Mouse (Mus musculus): ENCODE results near the gene Camk1.

Gene Camk1

DNA sequence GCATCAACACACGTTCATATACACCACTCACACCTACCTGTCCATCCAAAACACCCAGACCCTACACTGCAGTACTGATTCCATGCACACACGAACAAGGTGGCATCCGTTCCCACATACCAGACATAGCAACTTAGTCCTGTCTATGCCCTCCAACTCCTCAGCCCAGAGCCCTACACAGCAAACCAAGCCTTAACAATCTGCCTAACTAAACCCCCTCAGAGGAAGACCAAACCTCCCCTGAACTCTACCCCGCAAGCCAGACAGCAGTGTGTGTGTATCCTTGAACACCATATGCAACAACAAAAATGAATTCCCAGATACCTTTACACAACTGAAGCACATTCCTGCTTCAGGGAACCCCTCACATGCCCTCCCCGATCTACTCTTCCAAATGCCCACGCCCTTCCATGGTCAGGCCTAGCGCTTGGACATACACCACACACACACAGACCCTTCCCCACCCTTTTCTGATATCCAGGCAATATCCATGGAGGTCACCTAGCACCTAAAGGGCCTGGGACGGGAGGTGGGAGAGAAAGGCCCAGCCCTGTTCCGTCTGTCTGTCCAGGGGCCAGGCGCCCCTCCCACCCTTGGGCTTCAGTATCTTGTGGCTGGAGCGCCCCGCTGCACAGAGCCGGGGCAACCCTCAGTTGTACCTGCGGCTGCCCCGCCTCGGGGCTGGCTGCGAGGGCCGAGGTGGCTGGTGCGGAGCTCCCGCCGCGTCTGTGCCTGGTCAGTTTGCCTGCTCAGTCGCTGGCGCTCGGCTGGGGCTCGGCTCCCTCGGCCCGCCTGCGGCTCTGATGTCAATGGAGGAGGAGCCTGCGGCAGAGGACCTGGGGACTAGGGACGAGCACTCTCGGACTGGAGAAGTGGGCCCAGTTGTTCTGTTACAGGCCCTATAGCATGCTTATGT is at the start of gene Camk1:
Gene Camk1 (minus strand): TSS at position 808 of the 916 bp plus-strand sequence.
- peak; percentile 75 for DNase-seq (ENCODE audit: extremely low spot score, low spot score)

DNA sequence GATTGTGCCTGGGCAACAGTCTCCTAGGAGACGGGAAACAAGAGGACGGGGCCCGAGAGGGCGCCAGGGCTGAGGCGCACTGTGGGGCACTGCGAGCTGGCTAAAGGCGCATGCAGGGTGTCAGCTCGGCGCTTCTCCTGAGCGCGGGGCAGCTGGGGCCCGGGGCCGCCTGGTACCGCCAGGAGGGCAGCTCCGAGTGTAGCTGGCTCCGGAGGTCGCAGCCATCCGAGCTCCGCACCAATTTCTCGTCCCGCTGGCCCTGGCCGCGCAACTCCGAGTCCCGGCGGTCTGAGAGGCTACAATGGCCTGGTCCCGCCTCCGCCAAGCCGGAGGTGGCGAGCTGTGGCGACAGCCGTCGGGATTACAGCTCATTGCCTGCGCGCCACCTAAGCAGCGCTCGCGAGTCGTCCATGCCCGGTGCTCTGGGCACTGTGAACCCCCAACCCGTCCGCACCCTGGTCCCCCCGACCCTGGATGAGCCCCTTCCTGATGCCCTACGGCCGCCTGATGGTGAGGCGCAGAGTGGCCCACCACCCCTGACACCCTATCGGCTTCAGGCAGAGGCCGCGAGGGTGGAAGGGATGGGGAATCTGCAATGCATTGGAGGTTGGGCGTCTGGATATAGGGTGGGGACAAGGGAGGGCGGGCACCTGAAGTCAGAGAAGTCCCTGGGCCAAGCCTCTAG is 48.7 kb upstream of the Camk1 start:
- DNase-seq (ENCODE audit: extremely low spot score, low spot score) = peak; percentile 80

GRCm38 (mm10) chr6:113392015-113392386 is 48.2 kb upstream of the Camk1 start:
- DNase-seq (ENCODE audit: extremely low spot score, low spot score) = no peak

- no peak for DNase-seq (ENCODE audit: extremely low spot score, low spot score)
Measured at GRCm38 (mm10) chr6:113390715-113391114, 46.9 kb upstream of the Camk1 start.

- DNase-seq (ENCODE audit: extremely low spot score, low spot score) = no peak
Measured at GRCm38 (mm10) chr6:113388960-113389359, 45.2 kb upstream of the Camk1 start, which contains the start of gene Ttll3. Gene Ttll3, plus strand, starts transcription at chr6:113389260.

- DNase-seq (ENCODE audit: extremely low spot score, low spot score) = no peak
Measured at GRCm38 (mm10) chr6:113386025-113386424, 42.2 kb upstream of the Camk1 start.

- no peak for DNase-seq (ENCODE audit: extremely low spot score, low spot score)
Measured at GRCm38 (mm10) chr6:113385160-113385714, 41.5 kb upstream of the Camk1 start.

- DNase-seq (ENCODE audit: extremely low spot score, low spot score) = no peak
Measured at GRCm38 (mm10) chr6:113384351-113384927, 40.7 kb upstream of the Camk1 start.

DNA sequence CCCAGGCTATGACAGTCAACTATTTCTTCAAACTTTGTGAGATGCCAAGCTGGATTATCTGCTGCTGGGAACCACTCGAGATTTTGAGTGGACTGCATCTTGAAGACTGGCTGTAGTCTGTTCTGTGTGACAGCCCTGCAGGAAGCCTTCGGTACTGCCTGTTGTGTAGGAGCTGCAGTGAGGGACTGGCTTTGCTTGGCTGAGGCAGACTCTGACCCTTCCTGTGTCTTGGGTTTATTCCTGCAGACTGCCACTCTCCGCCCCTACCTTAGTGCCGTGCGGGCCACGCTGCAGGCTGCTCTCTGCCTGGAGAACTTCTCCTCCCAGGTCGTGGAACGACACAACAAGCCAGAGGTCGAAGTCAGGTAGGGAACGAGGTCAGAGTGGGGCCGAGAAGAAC is 36.7 kb upstream of the Camk1 start:
- no peak for DNase-seq (ENCODE audit: extremely low spot score, low spot score)

DNA sequence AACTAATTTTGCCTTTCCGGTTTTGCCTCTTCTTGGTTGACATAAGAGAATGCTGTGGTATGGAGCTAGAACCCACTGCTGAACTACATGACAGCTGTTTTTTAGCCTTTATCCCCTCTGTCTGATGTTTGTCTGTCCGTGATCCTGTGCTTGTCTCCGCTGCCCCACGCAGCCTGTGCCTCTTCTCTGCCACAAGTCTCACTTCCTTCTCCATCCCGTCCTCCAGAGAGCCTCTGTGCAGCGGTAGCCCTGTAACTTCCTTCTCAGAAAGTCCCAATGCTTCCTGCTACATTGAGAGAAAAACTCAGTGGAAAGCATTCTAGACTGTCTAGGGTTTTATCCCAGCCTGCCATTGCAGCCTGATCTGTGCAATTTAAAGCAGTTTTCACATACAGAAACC is 35.5 kb upstream of the Camk1 start:
- DNase-seq (ENCODE audit: extremely low spot score, low spot score) = no peak

DNA sequence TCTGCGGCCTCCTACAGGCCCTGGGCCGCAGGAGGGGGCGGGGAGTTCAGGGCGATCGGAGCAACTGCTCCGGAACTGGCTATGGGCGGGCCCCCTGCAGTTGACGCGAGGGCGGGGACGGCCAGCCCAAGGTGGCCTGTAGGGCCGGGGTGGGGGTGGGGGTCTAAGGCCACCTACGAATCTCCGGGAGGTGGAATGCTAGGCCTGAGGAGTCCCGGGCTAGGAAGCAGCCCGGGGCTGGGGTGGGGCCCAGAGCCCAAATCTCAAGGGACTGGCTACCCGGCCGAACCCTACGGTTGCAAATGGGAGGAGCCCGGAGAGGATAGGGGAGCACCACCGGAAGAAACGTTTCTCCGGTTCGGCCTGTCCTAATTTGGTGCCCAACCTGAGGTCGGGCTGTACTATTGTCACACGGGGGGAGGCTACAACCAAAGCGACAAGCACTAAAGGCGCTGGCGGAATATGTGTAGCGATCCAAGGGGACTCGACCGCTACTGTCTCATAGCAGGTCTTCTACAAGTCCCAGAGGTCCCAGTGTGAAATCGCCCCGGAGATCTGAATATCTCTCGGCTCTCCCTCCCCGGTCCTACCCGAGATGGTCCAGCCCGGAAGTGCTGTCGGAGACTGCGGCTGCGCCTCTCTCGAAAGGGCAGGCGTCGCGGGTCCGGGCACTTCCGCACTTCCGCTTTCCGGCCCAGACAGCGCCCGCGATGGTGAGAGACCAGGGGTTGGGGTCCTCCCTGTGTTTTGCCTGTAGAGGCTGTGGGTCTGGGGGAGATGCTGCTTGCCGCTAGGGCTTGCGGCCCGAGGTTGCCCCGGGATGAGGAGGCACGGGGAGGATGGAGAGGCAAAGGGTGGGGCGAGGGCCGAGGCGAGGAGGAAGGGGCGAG is 34.0 kb upstream of the Camk1 start, which contains the start of the genes Tada3 and Arpc4:
Gene Tada3 (minus strand): TSS at position 388 of the 890 bp plus-strand sequence.
Gene Arpc4 (plus strand): TSS at position 620 of the 890 bp plus-strand sequence.
- DNase-seq (ENCODE audit: extremely low spot score, low spot score) = peak; percentile 95

- DNase-seq (ENCODE audit: extremely low spot score, low spot score) = no peak
Measured at GRCm38 (mm10) chr6:113377172-113377495, 33.4 kb upstream of the Camk1 start.

DNA sequence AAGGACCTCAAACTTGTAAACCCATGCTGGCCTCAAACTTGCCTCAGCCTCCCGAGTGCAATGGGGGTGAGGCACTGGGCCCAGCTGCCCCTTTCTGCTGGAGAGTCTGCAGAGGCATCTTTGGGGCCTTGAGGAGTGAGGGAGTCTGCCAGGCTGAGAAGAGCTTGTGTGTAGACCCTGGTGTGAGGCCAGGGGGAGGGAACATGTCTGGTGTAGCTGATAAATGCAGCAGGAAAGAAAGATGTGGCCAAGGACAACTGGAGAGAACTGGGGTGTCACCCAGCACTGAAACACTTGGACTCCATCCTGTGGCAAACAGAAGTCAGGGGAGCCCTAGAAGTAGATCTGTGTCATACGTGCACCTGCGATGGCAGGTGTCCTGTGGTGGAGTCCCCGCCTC is 29.7 kb upstream of the Camk1 start:
- DNase-seq (ENCODE audit: extremely low spot score, low spot score) = no peak

DNA sequence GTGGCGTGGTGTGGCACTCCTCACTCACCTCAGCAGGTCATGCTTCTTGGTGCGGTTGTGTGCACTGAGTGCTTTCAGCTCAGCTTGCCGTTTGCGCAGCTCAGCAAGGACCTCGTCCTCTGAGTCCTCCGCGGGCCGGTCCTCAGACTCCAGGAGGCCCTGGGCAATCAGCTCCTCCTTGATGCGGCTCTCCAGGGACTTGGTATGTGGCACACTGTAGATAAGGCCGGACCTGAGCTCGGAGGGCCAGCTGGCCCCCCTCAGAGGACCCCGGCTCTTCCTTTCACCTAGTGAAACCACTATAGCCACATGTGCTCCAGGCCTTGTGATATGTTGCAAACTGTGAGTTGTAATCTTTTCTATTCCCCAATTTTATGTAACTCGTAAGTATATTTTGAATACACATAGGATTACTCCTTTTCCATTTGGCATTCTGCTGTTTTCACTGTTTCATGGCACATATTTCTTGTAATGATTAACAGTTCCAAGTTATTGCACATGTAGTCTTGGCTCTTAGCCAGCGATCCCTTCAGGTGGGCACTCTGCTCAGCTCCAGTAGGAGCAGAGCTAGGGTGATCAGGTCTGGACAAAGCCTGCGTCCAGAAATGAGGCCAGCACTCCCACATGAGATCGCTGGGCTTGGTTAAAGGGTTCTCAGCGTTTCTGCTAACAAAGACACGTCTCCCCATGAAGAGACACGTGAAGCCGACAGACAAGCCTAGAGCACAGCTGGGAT is 26.6 kb upstream of the Camk1 start:
- no peak for DNase-seq (ENCODE audit: extremely low spot score, low spot score)

GRCm38 (mm10) chr6:113368577-113368976 is 24.8 kb upstream of the Camk1 start:
- DNase-seq (ENCODE audit: extremely low spot score, low spot score) = no peak

DNA sequence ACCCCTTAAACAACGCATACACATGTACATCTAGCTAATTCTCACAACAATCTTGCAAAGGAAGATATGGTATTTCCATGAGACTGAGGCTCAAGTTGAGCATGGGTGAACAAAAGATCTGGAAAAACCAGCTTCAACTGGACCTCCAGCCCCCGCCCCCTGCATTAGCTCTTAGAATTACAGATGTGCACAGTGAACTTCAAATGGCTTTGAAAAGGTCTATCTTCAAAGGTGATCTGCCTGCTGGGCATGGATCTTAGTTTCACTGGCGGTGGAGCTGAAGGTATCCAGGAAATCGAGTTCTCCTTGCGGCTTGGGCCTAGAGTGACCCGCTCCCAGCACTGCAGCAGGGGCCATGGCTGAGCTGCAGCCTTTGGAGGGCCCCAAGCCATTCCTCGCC is 24.3 kb upstream of the Camk1 start:
- no peak for DNase-seq (ENCODE audit: extremely low spot score, low spot score)

DNA sequence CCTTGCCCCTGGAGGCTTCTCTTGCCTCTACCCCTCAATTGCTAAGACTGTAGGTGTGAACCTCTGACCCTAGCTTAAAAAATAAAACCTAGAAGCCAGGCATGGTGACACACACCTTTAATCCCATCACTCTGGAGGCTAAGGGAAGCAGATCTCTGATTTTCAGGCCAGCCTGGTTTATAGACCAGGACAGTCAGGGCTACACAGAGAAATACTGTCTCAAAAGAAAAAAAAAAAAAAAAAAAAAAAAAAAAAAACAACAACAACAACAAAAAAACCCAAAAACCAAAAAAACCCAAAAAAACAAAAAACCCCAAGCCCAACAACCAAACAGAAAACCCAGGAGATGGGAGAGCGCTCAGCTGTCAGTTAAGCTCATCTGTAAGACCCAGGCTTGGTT is 23.8 kb upstream of the Camk1 start:
- no peak for DNase-seq (ENCODE audit: extremely low spot score, low spot score)

DNA sequence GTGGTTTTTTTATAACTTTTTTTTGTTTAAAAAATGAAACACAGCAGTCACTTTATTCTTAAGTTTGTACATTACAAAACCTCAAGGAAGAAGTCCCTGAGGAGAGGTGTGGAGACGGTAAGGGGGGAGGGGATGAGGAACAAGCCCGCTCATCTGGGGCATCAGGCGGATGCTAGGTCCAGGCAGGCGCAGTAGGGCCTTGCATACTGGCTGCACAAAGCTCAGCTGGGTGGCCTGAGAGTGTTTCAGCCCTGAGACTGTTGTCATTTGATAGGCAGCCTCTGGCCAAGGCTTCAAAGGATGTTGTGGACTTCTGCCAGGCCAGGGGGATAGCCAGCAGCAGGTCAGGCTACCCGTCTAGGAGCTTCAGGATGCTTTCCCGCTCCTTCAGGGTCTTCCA is 22.9 kb upstream of the Camk1 start:
- DNase-seq (ENCODE audit: extremely low spot score, low spot score) = no peak

GRCm38 (mm10) chr6:113364518-113365135 is 20.8 kb upstream of the Camk1 start:
- no peak for DNase-seq (ENCODE audit: extremely low spot score, low spot score)

DNA sequence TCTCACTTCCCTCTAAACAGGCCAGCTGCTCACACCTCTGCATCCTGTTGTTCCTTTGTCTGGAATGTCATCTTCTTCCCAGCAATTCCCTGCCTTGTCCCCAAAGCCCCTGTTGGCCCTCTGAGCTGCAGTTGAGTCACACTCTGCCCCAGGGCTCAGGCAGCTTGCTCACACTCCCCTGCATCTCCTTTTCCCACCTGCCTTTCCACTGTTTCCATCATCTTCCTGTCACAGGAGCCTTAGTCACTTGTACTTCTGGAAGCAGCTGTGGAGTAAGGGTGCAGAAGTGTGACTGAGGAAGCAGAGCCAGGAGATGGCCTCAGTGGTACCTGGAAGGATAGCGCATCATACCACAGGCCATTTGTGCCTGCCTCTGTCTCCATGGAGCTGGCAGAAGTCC is 18.5 kb upstream of the Camk1 start:
- DNase-seq (ENCODE audit: extremely low spot score, low spot score) = no peak
